Mouse (Mus musculus): ENCODE results near the gene Itpkc.

Itpkc gene

GRCm38 (mm10) chr7:27165007-27165655 lies 63.3 kb downstream of the Itpkc start:
- no peak for DNase-seq (ENCODE audit: low spot score in 2 of 2)

DNA sequence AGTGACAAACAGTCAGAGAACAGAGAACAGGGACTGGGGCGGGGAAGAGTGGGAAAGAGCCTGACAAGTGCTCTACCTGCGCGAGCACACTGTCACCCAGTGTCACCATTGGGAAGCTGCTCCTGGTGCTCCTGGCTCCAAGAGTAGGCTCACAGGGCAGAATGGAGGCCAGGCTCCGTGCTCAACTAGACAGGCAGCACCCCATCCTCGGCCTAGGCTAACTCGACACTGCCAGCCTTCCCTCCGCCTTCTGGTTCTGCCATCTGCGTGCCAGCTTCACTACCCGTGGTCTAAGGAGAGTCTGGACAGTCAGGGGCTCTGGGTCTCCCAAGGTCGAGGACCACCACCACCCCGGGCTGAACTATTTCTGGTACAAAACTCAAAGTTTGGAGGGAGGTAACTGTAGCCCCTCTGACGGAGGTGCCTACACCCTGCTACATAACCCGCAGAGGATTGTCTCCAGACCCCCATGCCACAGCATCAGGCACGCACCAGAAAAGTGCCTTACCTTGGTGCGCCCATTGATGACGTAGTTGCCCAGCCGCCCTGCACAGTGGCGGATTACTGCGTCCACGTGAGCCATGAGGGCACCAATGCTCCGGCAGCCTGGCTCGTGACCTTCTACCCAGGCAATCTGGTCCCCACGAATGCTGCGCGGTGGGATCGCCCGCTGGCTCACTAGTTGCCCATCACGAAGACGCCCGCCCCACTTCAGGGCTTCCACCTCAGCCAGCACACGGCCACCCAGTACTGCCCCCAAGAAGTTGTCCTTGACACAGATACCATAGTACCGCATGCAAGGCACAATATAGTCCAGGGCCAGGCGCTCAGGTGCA lies 64.1 kb downstream of the Itpkc start:
- DNase-seq (ENCODE audit: low spot score in 2 of 2) = no peak

DNA sequence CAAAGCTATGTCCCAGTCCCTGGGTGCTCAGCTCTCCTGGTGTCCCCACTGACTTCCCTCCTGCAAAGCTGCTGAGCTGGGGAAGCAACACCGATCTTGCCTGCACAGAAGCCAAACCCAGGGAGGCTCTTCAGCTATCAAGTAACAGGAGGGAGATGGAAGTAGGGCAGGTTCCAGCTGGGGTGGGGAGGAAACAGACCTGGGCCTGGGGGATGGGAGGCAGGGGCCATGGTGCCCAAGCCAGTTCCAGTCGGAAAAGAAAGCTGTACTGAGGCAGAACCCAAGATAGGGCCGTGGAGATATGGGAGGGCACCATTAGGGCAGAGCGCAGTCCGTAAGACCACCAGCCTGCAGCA lies 65.0 kb downstream of the Itpkc start:
- DNase-seq (ENCODE audit: low spot score in 2 of 2) = no peak

DNA sequence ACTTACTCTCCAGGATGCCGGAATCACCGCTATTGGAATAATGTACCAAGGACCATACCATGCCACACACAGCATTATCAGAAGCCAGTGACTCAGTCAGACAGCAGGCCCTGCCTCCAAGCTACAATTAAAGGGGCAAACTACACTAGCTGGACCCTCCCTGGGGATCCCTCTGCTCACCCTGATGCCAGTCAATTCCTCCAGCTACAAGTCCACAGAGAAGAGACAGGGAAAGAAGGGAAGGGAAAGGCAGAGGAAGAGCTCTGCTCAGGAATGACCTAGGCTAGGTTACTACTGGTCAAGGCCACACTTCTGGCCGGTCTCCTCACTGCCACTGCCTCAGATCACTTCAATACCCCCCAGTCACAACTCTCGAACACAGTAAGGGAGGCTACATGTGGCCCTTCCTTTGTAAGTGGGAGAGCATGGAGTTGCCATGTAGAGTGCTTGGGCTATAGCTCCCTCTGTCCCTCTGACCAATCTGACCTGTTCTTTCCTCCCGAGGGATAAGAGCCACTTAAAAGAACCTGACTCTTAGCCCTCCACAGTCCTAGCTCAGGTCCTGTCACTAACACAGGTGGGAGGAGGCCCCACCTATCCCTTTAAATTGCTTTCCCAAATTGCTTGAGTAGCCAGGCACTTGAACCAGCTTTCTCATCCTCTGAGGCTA lies 65.5 kb downstream of the Itpkc start:
- no peak for DNase-seq (ENCODE audit: low spot score in 2 of 2)

GRCm38 (mm10) chr7:27161744-27162143 lies 66.7 kb downstream of the Itpkc start:
- DNase-seq (ENCODE audit: low spot score in 2 of 2) = no peak

- DNase-seq (ENCODE audit: low spot score in 2 of 2) = no peak
These were observed 67.5 kb downstream of the Itpkc start for GRCm38 (mm10) chr7:27160921-27161320.

DNA sequence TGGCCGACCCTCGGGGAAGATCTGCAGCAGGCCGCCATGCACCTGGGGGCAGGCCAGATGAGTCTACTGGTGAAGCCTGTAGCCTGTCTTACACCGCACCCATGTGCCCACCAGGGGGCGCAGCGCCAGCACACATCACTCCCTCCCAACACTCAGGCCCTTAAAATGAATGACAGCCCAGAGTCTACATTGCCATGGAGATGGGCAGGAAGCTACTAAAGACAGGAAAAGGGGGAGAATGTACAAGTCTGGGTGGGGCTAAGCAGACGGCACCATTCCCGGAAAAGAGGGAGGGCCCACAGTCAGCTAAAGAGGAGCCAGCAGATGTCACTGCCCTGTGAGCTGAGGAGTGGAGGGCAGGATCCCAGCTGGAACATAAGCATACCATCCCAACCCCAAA lies 68.6 kb downstream of the Itpkc start:
- peak; percentile 69 to 81 for DNase-seq (ENCODE audit: low spot score in 2 of 2)

- no peak for DNase-seq (ENCODE audit: low spot score in 2 of 2)
These were observed 69.2 kb downstream of the Itpkc start for GRCm38 (mm10) chr7:27159256-27159655.

- DNase-seq (ENCODE audit: low spot score in 2 of 2) = no peak
These were observed 70.3 kb downstream of the Itpkc start for GRCm38 (mm10) chr7:27158171-27158570.

Data from spleen, postnatal 14 days (tissue).